Mouse (Mus musculus): Measurements from ENCODE around the gene Dhx8. TPM values are rescaled to one million over a fixed set of nuclear protein-coding genes. Genes with fewer than 3 reads are reported as not detected.

The Dhx8 gene
- 46.7 and 47.3 TPM in 2 replicates for polyA plus RNA-seq (2014; fragmentation: Nextera tagmentation; extraction: Ambion mirVana)

- Histone ChIP-seq H3K9ac (replicated peaks; ENCODE audit: low read length) (peak within 1 kb of the TSS; percentile 80), H3K4me2 (ENCODE audit: low read depth, low read length) (peak within 1 kb of the TSS; percentile 58), H3K27ac (replicated peaks; ENCODE audit: low read depth, low read length) (no peak within 1 kb of the TSS), H3K4me1 (ENCODE audit: control insufficient read depth, insufficient read depth, low read length) (no peaks in the 10 kb centered on the region), H3K27me3 (ENCODE audit: control insufficient read depth, insufficient read depth, low read length) (no peaks in the 10 kb centered on the region), H3K4me3 (ENCODE audit: low read depth, low read length) (peak within 1 kb of the TSS; percentile 75), H3K36me3 (replicated peaks; ENCODE audit: control insufficient read depth, insufficient read depth, low read depth, low read length) (no peaks in the 10 kb centered on the region), H3K9me3 (replicated peaks; ENCODE audit: control insufficient read depth, low read length) (no peaks in the 10 kb centered on the region)
- ATAC-seq (replicated peaks; ENCODE audit: insufficient number of reproducible peaks, low FRiP score, low TSS enrichment, low read depth): peak; percentile 91
- DNase-seq (ENCODE audit: low spot score): peak; percentile 99
- under 1% methylated on average over 51 of the region's 51 CpGs for WGBS
These were observed at the start of gene Dhx8 for GRCm38 (mm10) chr11:101732518-101733440. Gene Dhx8, plus strand, starts transcription at chr11:101732919.

- H3K9me3 ChIP-seq (replicated peaks; ENCODE audit: control insufficient read depth, low read length): no peaks in the 10 kb centered on the region
- no peak overlapping the region for H3K4me3 ChIP-seq (ENCODE audit: low read depth, low read length)
- 70% methylated on average over 13 of the region's 13 CpGs for WGBS
- no peaks in the 10 kb centered on the region for H3K27me3 ChIP-seq (ENCODE audit: control insufficient read depth, insufficient read depth, low read length)
- no peaks in the 10 kb centered on the region for H3K4me1 ChIP-seq (ENCODE audit: control insufficient read depth, insufficient read depth, low read length)
- no peak overlapping the region for H3K27ac ChIP-seq (replicated peaks; ENCODE audit: low read depth, low read length)
- ATAC-seq (replicated peaks; ENCODE audit: insufficient number of reproducible peaks, low FRiP score, low TSS enrichment, low read depth) (no peak), DNase-seq (ENCODE audit: low spot score) (no peak)
- H3K9ac ChIP-seq (replicated peaks; ENCODE audit: low read length): no peak overlapping the region
- no peaks in the 10 kb centered on the region for H3K36me3 ChIP-seq (replicated peaks; ENCODE audit: control insufficient read depth, insufficient read depth, low read depth, low read length)
- H3K4me2 ChIP-seq (ENCODE audit: low read depth, low read length): no peak overlapping the region
These were observed 45.1 kb upstream of the Dhx8 start for GRCm38 (mm10) chr11:101687351-101688301.

- DNase-seq (ENCODE audit: low spot score) (no peak), ATAC-seq (replicated peaks; ENCODE audit: insufficient number of reproducible peaks, low FRiP score, low TSS enrichment, low read depth) (no peak)
- no peak overlapping the region for H3K9ac ChIP-seq (replicated peaks; ENCODE audit: low read length)
- no peak overlapping the region for H3K4me2 ChIP-seq (ENCODE audit: low read depth, low read length)
- H3K36me3 ChIP-seq (replicated peaks; ENCODE audit: control insufficient read depth, insufficient read depth, low read depth, low read length): no peaks in the 10 kb centered on the region
- WGBS: 69% methylated on average over 10 of the region's 10 CpGs
- no peaks in the 10 kb centered on the region for H3K27me3 ChIP-seq (ENCODE audit: control insufficient read depth, insufficient read depth, low read length)
- no peak overlapping the region for H3K27ac ChIP-seq (replicated peaks; ENCODE audit: low read depth, low read length)
- H3K9me3 ChIP-seq (replicated peaks; ENCODE audit: control insufficient read depth, low read length): no peaks in the 10 kb centered on the region
- H3K4me1 ChIP-seq (ENCODE audit: control insufficient read depth, insufficient read depth, low read length): no peaks in the 10 kb centered on the region
- H3K4me3 ChIP-seq (ENCODE audit: low read depth, low read length): no peak overlapping the region
These were observed 43.0 kb upstream of the Dhx8 start for GRCm38 (mm10) chr11:101689701-101690113.

- no peak for DNase-seq (ENCODE audit: low spot score)
- Histone ChIP-seq H3K27ac (replicated peaks; ENCODE audit: low read depth, low read length) (no peak overlapping the region), H3K4me3 (ENCODE audit: low read depth, low read length) (no peak overlapping the region), H3K4me1 (ENCODE audit: control insufficient read depth, insufficient read depth, low read length) (no peaks in the 10 kb centered on the region), H3K27me3 (ENCODE audit: control insufficient read depth, insufficient read depth, low read length) (no peaks in the 10 kb centered on the region), H3K36me3 (replicated peaks; ENCODE audit: control insufficient read depth, insufficient read depth, low read depth, low read length) (no peaks in the 10 kb centered on the region), H3K9ac (replicated peaks; ENCODE audit: low read length) (no peak overlapping the region), H3K9me3 (replicated peaks; ENCODE audit: control insufficient read depth, low read length) (no peaks in the 10 kb centered on the region), H3K4me2 (ENCODE audit: low read depth, low read length) (no peak overlapping the region)
- WGBS: 64% methylated on average over 5 of the region's 5 CpGs
- no peak for ATAC-seq (replicated peaks; ENCODE audit: insufficient number of reproducible peaks, low FRiP score, low TSS enrichment, low read depth)
These were observed 42.4 kb upstream of the Dhx8 start for GRCm38 (mm10) chr11:101690326-101690725.

GRCm38 (mm10) chr11:101695906-101696661 lies 36.6 kb upstream of the Dhx8 start:
- H3K4me2 ChIP-seq (ENCODE audit: low read depth, low read length): peak overlapping the region; percentile 39
- peaks cover 7% of the 10 kb centered on the region for H3K4me1 ChIP-seq (ENCODE audit: control insufficient read depth, insufficient read depth, low read length)
- H3K9me3 ChIP-seq (replicated peaks; ENCODE audit: control insufficient read depth, low read length): no peaks in the 10 kb centered on the region
- peak overlapping the region; percentile 28; the same call in 1 of the 2 replicates for H3K27ac ChIP-seq (replicated peaks; ENCODE audit: low read depth, low read length)
- 3% methylated on average over 20 of the region's 20 CpGs for WGBS
- DNase-seq (ENCODE audit: low spot score) (peak; percentile 77), ATAC-seq (replicated peaks; ENCODE audit: insufficient number of reproducible peaks, low FRiP score, low TSS enrichment, low read depth) (peak; percentile 77)
- H3K27me3 ChIP-seq (ENCODE audit: control insufficient read depth, insufficient read depth, low read length): no peaks in the 10 kb centered on the region
- H3K36me3 ChIP-seq (replicated peaks; ENCODE audit: control insufficient read depth, insufficient read depth, low read depth, low read length): no peaks in the 10 kb centered on the region
- H3K4me3 ChIP-seq (ENCODE audit: low read depth, low read length): no peak overlapping the region
- H3K9ac ChIP-seq (replicated peaks; ENCODE audit: low read length): peak overlapping the region; percentile 71

GRCm38 (mm10) chr11:101697156-101697861 lies 35.4 kb upstream of the Dhx8 start:
- Histone ChIP-seq H3K27me3 (ENCODE audit: control insufficient read depth, insufficient read depth, low read length) (no peaks in the 10 kb centered on the region), H3K27ac (replicated peaks; ENCODE audit: low read depth, low read length) (0 out of 2 replicates have a peak overlapping the region, but pooled peaks have one; percentile 22), H3K9ac (replicated peaks; ENCODE audit: low read length) (no peak overlapping the region), H3K4me1 (ENCODE audit: control insufficient read depth, insufficient read depth, low read length) (peaks cover 7% of the 10 kb centered on the region), H3K4me2 (ENCODE audit: low read depth, low read length) (no peak overlapping the region), H3K36me3 (replicated peaks; ENCODE audit: control insufficient read depth, insufficient read depth, low read depth, low read length) (no peaks in the 10 kb centered on the region), H3K9me3 (replicated peaks; ENCODE audit: control insufficient read depth, low read length) (no peaks in the 10 kb centered on the region), H3K4me3 (ENCODE audit: low read depth, low read length) (no peak overlapping the region)
- WGBS: 89% methylated on average over 9 of the region's 9 CpGs
- DNase-seq (ENCODE audit: low spot score): no peak
- no peak for ATAC-seq (replicated peaks; ENCODE audit: insufficient number of reproducible peaks, low FRiP score, low TSS enrichment, low read depth)

- no peak for ATAC-seq (replicated peaks; ENCODE audit: insufficient number of reproducible peaks, low FRiP score, low TSS enrichment, low read depth)
These were observed 34.6 kb upstream of the Dhx8 start for GRCm38 (mm10) chr11:101698114-101698513.

More at GRCm38 (mm10) chr11:101698114-101698513, 34.6 kb upstream of the Dhx8 start:
- no peaks in the 10 kb centered on the region for H3K27me3 ChIP-seq (ENCODE audit: control insufficient read depth, insufficient read depth, low read length)
- H3K27ac ChIP-seq (replicated peaks; ENCODE audit: low read depth, low read length): no peak overlapping the region
- peaks cover 7% of the 10 kb centered on the region for H3K4me1 ChIP-seq (ENCODE audit: control insufficient read depth, insufficient read depth, low read length)
- H3K9ac ChIP-seq (replicated peaks; ENCODE audit: low read length): no peak overlapping the region
- DNase-seq (ENCODE audit: low spot score): no peak
- H3K4me2 ChIP-seq (ENCODE audit: low read depth, low read length): no peak overlapping the region
- H3K36me3 ChIP-seq (replicated peaks; ENCODE audit: control insufficient read depth, insufficient read depth, low read depth, low read length): no peaks in the 10 kb centered on the region
- no peak overlapping the region for H3K4me3 ChIP-seq (ENCODE audit: low read depth, low read length)
- no peaks in the 10 kb centered on the region for H3K9me3 ChIP-seq (replicated peaks; ENCODE audit: control insufficient read depth, low read length)

Data from embryonic facial prominence, embryonic 11.5 days (tissue).